Mouse (Mus musculus) midbrain, embryonic 14.5 days (tissue): ENCODE measurements at regions not wholly inside any gene's neighbourhood (a gene's known extent, or its start where the extent isn't known, plus 50 kb on each side); places are given as distances from the start of the nearest gene placed in this dataset.

Experiments
- ATAC-seq: fragments of 200-750 bp; cut with Nextera tagmentation; 2 replicates; pipeline ENCODE4 v1.8.0; 2017; ENCODE audit warnings: moderate number of reproducible peaks, moderate library complexity; ENCODE audit not compliant: low FRiP score, low TSS enrichment
- DNase-seq: peaks from one replicate; pipeline ENCODE4 v3.0.0-alpha.2; 2015
- H3K27ac ChIP-seq: fragments of 300-500 bp; sonication (generic); replicated peaks from 2 replicates; pipeline ENCODE4 v1.5.1; 2014; ENCODE audit warnings: mild to moderate bottlenecking, low read depth, low read length, moderate library complexity
- H3K27me3 ChIP-seq: fragments of 300-500 bp; sonication (generic); 2 replicates; pipeline ENCODE4 v1.6.1; 2014; ENCODE audit warnings: low read length, control low read depth, mixed read lengths; ENCODE audit not compliant: control insufficient read depth, insufficient read depth
- H3K36me3 ChIP-seq: fragments of 300-500 bp; sonication (generic); 2 replicates; pipeline ENCODE4 v1.6.1; 2014; ENCODE audit warnings: low read length, control low read depth; ENCODE audit not compliant: control insufficient read depth, insufficient read depth
- H3K4me1 ChIP-seq: fragments of 300-500 bp; sonication (generic); 2 replicates; pipeline ENCODE4 v1.6.1; 2014; ENCODE audit warnings: mild to moderate bottlenecking, antibody characterized with exemption, low read length, control low read depth; ENCODE audit not compliant: control insufficient read depth, insufficient read depth
- H3K4me2 ChIP-seq: fragments of 300-500 bp; sonication (generic); 2 replicates; pipeline ENCODE4 v1.6.1; 2014; ENCODE audit warnings: mild to moderate bottlenecking, low read length, moderate library complexity
- H3K4me3 ChIP-seq: fragments of 300-500 bp; sonication (generic); replicated peaks from 2 replicates; pipeline ENCODE4 v1.5.1; 2014; ENCODE audit warnings: low read depth, low read length
- H3K9ac ChIP-seq: fragments of 300-500 bp; sonication (generic); replicated peaks from 2 replicates; pipeline ENCODE4 v1.6.1; 2014; ENCODE audit warnings: mild to moderate bottlenecking, low read length, moderate library complexity
- H3K9me3 ChIP-seq: fragments of 300-500 bp; sonication (generic); 2 replicates; pipeline ENCODE4 v1.6.1; 2016; ENCODE audit warnings: low read length, control low read depth, mixed read lengths; ENCODE audit not compliant: control insufficient read depth
- WGBS: fragments of 180-500 bp; shearing (Covaris S2); extraction: QIAGEN DNeasy Blood & Tissue Kit; methylation state at CpG from one replicate; pipeline ENCODE4 v1.1.7; 2014; 5-methylcytosine and 5-hydroxymethylcytosine counted together

GRCm38 (mm10) chr14:71241655-71242390, 642.2 kb upstream of the Fam160b2 start:
- Histone ChIP-seq H3K4me2 (no peak overlapping the region), H3K36me3 (no peaks in the 10 kb centered on the region), H3K9me3 (no peaks in the 10 kb centered on the region), H3K4me3 (no peak overlapping the region), H3K27me3 (no peaks in the 10 kb centered on the region), H3K9ac (no peak overlapping the region), H3K4me1 (peaks cover 16% of the 10 kb centered on the region; the same call in 1 of the 2 replicates), H3K27ac (peak overlapping the region; percentile 43; the same call in 1 of the 2 replicates)
- 11% methylated on average over 10 of the region's 10 CpGs for WGBS
- DNase-seq (peak; percentile 69), ATAC-seq (peak; percentile 89)

DNA sequence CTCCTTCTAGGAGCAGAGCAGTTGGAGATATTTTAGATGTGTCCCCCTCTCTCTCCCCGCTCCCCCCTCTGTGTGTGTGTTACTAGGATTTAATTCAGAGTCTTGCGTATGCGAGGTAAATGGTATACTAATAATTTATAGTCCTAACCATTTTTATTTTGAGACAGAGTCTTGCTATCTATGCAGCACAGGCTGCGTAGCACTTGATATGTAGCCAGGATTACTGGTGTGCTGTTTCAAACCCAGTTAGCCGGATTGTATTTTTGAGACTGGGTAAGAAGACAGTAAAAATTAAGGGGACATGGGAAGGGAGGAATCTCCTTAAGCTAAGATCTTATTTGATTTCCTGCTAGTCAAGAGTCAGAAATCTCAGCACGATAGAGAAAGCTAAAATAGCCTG, 636.6 kb upstream of the Fam160b2 start:
- H3K9ac ChIP-seq, result no peak overlapping the region
- 91% methylated on average over 6 of the region's 6 CpGs for WGBS
- no peak overlapping the region for H3K4me3 ChIP-seq
- H3K27ac ChIP-seq, result no peak overlapping the region
- no peak for DNase-seq
- no peaks in the 10 kb centered on the region for H3K36me3 ChIP-seq
- H3K9me3 ChIP-seq, result no peaks in the 10 kb centered on the region
- no peak for ATAC-seq
- no peaks in the 10 kb centered on the region for H3K27me3 ChIP-seq
- no peaks in the 10 kb centered on the region for H3K4me1 ChIP-seq
- H3K4me2 ChIP-seq, result no peak overlapping the region

- no peak for ATAC-seq
- no peaks in the 10 kb centered on the region for H3K36me3 ChIP-seq
- H3K27me3 ChIP-seq, result no peaks in the 10 kb centered on the region
- H3K27ac ChIP-seq, result no peak overlapping the region
- WGBS, result 92% methylated on average over 2 of the region's 2 CpGs
- no peak overlapping the region for H3K4me3 ChIP-seq
- no peak for DNase-seq
- no peaks in the 10 kb centered on the region for H3K9me3 ChIP-seq
- no peak overlapping the region for H3K4me2 ChIP-seq
- H3K9ac ChIP-seq, result no peak overlapping the region
- H3K4me1 ChIP-seq, result no peaks in the 10 kb centered on the region
Measured at GRCm38 (mm10) chr14:71234900-71235299, 635.3 kb upstream of the Fam160b2 start.

DNA sequence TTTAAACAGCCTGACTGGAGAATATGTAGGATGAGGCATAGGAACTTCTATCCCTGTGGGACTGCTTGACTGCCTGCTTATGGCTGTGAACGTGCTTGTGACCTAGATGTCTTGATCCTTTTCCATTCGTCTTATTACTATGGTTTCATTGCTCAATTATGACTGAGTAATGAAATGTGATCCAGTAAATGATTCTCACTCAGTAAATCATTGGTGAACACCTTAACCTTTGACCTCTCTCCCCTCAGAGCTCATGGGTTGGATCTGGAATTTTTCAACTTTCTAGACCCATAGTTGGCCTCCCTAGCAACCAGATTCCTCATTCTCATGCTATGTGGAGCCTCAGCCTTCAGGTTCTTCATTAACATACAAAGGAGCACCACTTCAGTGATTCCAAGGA, 634.6 kb upstream of the Fam160b2 start:
- no peak overlapping the region for H3K4me2 ChIP-seq
- H3K9me3 ChIP-seq, result no peaks in the 10 kb centered on the region
- WGBS, result 70% methylated on average over 2 of the region's 2 CpGs
- no peaks in the 10 kb centered on the region for H3K4me1 ChIP-seq
- no peak overlapping the region for H3K9ac ChIP-seq
- H3K36me3 ChIP-seq, result no peaks in the 10 kb centered on the region
- H3K27ac ChIP-seq, result no peak overlapping the region
- DNase-seq (no peak), ATAC-seq (no peak)
- no peak overlapping the region for H3K4me3 ChIP-seq
- H3K27me3 ChIP-seq, result no peaks in the 10 kb centered on the region

GRCm38 (mm10) chr14:71231223-71231815, 631.7 kb upstream of the Fam160b2 start:
- ATAC-seq, result no peak
- WGBS, result 88% methylated on average over 4 of the region's 4 CpGs
- Histone ChIP-seq H3K4me1 (no peaks in the 10 kb centered on the region), H3K4me3 (no peak overlapping the region), H3K27me3 (no peaks in the 10 kb centered on the region), H3K4me2 (no peak overlapping the region), H3K9ac (no peak overlapping the region), H3K9me3 (no peaks in the 10 kb centered on the region), H3K27ac (no peak overlapping the region), H3K36me3 (no peaks in the 10 kb centered on the region)
- no peak for DNase-seq

- Histone ChIP-seq H3K4me3 (no peak overlapping the region), H3K4me1 (no peaks in the 10 kb centered on the region), H3K9me3 (no peaks in the 10 kb centered on the region), H3K4me2 (no peak overlapping the region), H3K36me3 (no peaks in the 10 kb centered on the region), H3K27ac (no peak overlapping the region), H3K27me3 (no peaks in the 10 kb centered on the region), H3K9ac (no peak overlapping the region)
- WGBS, result 89% methylated on average over 7 of the region's 7 CpGs
- ATAC-seq (no peak), DNase-seq (no peak)
Measured at GRCm38 (mm10) chr14:71230484-71231188, 631.0 kb upstream of the Fam160b2 start.

- Histone ChIP-seq H3K4me2 (no peak overlapping the region), H3K9ac (no peak overlapping the region), H3K36me3 (no peaks in the 10 kb centered on the region), H3K4me1 (no peaks in the 10 kb centered on the region), H3K27me3 (no peaks in the 10 kb centered on the region), H3K9me3 (no peaks in the 10 kb centered on the region), H3K27ac (no peak overlapping the region), H3K4me3 (no peak overlapping the region)
- ATAC-seq (no peak), DNase-seq (no peak)
- 92% methylated on average over 2 of the region's 2 CpGs for WGBS
Measured at GRCm38 (mm10) chr14:71229955-71230354, 630.3 kb upstream of the Fam160b2 start.

GRCm38 (mm10) chr14:71228894-71229446, 629.3 kb upstream of the Fam160b2 start:
- Histone ChIP-seq H3K9ac (no peak overlapping the region), H3K4me2 (no peak overlapping the region), H3K9me3 (no peaks in the 10 kb centered on the region), H3K36me3 (no peaks in the 10 kb centered on the region), H3K27me3 (no peaks in the 10 kb centered on the region), H3K27ac (no peak overlapping the region), H3K4me1 (no peaks in the 10 kb centered on the region), H3K4me3 (no peak overlapping the region)
- DNase-seq, result no peak
- no peak for ATAC-seq
- WGBS, result 78% methylated on average over 8 of the region's 8 CpGs
